Comparison of ENCODE assay signal across 16 mouse cellular contexts in genomic region chr12:25338771-25339170, GRCm38 (mm10).
A peak's percentile ranks its signal among the peaks of the same experiment; 100 is the strongest.
DNase-seq lines count a peak whose midpoint lies in the region; ATAC-seq and TF ChIP-seq lines count a peak whose summit lies in the region.
"Had no signal": no experiment of that assay in that cellular context is flagged by ENCODE, and none has a peak within 500 bp of the region (broad histone marks: within the 10 kb centered on the region; RNA-seq: fewer than 3 reads in every experiment).

No protein-coding gene starts in this region.

- no peak overlapping the region for H3K9ac ChIP-seq in hindbrain, postnatal 0 days (replicated peaks; ENCODE audit: low read length)
- H3K9ac ChIP-seq in hindbrain, embryonic 16.5 days (ENCODE audit: low read depth, low read length): no peak overlapping the region
- H3K9ac ChIP-seq: embryonic facial prominence, embryonic 12.5 days; limb, embryonic 12.5 days; midbrain, embryonic 12.5 days had no signal

- no peaks in the 10 kb centered on the region for H3K9me3 ChIP-seq in hindbrain, postnatal 0 days (ENCODE audit: low read length)
- no peaks in the 10 kb centered on the region for H3K9me3 ChIP-seq in hindbrain, embryonic 16.5 days (ENCODE audit: control insufficient read depth, low read length)
- H3K9me3 ChIP-seq: embryonic facial prominence, embryonic 12.5 days; forebrain, embryonic 10.5 days; limb, embryonic 12.5 days; midbrain, embryonic 12.5 days had no signal

- no peak overlapping the region for H3K4me2 ChIP-seq in hindbrain, postnatal 0 days (ENCODE audit: low read depth, low read length)
- H3K4me2 ChIP-seq in hindbrain, embryonic 16.5 days (ENCODE audit: low read length): no peak overlapping the region
- H3K4me2 ChIP-seq: embryonic facial prominence, embryonic 12.5 days; limb, embryonic 12.5 days; midbrain, embryonic 12.5 days had no signal

- DNase-seq in hindbrain, postnatal 0 days (ENCODE audit: low spot score): no peak
- DNase-seq in ovary, postnatal 36 days (ENCODE audit: low spot score): peak; percentile 15
- DNase-seq in ovary, postnatal 10 days (ENCODE audit: low spot score): no peak
- peak; percentile 41 for DNase-seq in naive thymus-derived CD4-positive, alpha-beta T cell, adult 2 months (ENCODE audit: low read depth)
- no peak for DNase-seq in left cerebral cortex, adult 11 months (ENCODE audit: low spot score)
- DNase-seq: cerebellum, postnatal 14 days; heart, adult 11 months; kidney, postnatal 25 days; spleen, adult 18-20 months had no signal

- H3K27me3 ChIP-seq in hindbrain, postnatal 0 days (ENCODE audit: insufficient read depth, low read length): no peaks in the 10 kb centered on the region
- H3K27me3 ChIP-seq in hindbrain, embryonic 16.5 days (replicated peaks; ENCODE audit: control insufficient read depth, insufficient read depth, low read length): no peaks in the 10 kb centered on the region
- H3K27me3 ChIP-seq: embryonic facial prominence, embryonic 12.5 days; limb, embryonic 12.5 days; midbrain, embryonic 12.5 days had no signal

- 0 out of 2 replicates have a peak, but pooled peaks have one; percentile 14 for TF ChIP-seq CTCF in hindbrain, postnatal 0 days (IDR thresholded peaks at IDR 0.05; ENCODE audit: low read depth)

- no peak overlapping the region for H3K27ac ChIP-seq in hindbrain, postnatal 0 days
- no peak overlapping the region for H3K27ac ChIP-seq in hindbrain, embryonic 16.5 days (ENCODE audit: low read depth, low read length)
- H3K27ac ChIP-seq: embryonic facial prominence, embryonic 12.5 days; forebrain, embryonic 10.5 days; limb, embryonic 12.5 days; midbrain, embryonic 12.5 days had no signal

- 88% methylated on average over 1 of the region's 1 CpGs for WGBS in hindbrain, postnatal 0 days
- WGBS in hindbrain, embryonic 16.5 days: 92% methylated on average over 1 of the region's 1 CpGs

- no peaks in the 10 kb centered on the region for H3K36me3 ChIP-seq in hindbrain, postnatal 0 days (ENCODE audit: insufficient read depth, low read length)
- H3K36me3 ChIP-seq in hindbrain, embryonic 16.5 days (ENCODE audit: control insufficient read depth, insufficient read depth, low read length): no peaks in the 10 kb centered on the region
- H3K36me3 ChIP-seq: embryonic facial prominence, embryonic 12.5 days; forebrain, embryonic 10.5 days; limb, embryonic 12.5 days; midbrain, embryonic 12.5 days had no signal

- no peak overlapping the region for H3K4me3 ChIP-seq in hindbrain, postnatal 0 days (ENCODE audit: low read length)
- H3K4me3 ChIP-seq in hindbrain, embryonic 16.5 days (ENCODE audit: low read length): no peak overlapping the region
- H3K4me3 ChIP-seq: embryonic facial prominence, embryonic 12.5 days; forebrain, embryonic 10.5 days; limb, embryonic 12.5 days; midbrain, embryonic 12.5 days had no signal

- H3K4me1 ChIP-seq in hindbrain, postnatal 0 days (ENCODE audit: insufficient read depth, low read length): no peaks in the 10 kb centered on the region
- H3K4me1 ChIP-seq in hindbrain, embryonic 16.5 days (ENCODE audit: control insufficient read depth, insufficient read depth, low read depth, low read length): no peaks in the 10 kb centered on the region
- H3K4me1 ChIP-seq: midbrain, embryonic 12.5 days had no signal

- no peak for ATAC-seq in hindbrain, postnatal 0 days
- no peak for ATAC-seq in hindbrain, embryonic 16.5 days
- ATAC-seq in activated CD4-positive, CD25-positive, alpha-beta regulatory T cell, adult 4 months: no peak
- ATAC-seq: lung, postnatal 0 days had no signal

Comparison
In these comparisons a context has a peak if more than half of its experiments do, and no peak if none do; other contexts are left out.
1. DNase-seq: peak in ovary, postnatal 36 days (single experiment) and naive thymus-derived CD4-positive, alpha-beta T cell, adult 2 months (single experiment); none in hindbrain, postnatal 0 days (single experiment), ovary, postnatal 10 days (single experiment) and left cerebral cortex, adult 11 months (single experiment).